45 mouse cellular contexts compared by ENCODE assay signal in the genomic region with DNA sequence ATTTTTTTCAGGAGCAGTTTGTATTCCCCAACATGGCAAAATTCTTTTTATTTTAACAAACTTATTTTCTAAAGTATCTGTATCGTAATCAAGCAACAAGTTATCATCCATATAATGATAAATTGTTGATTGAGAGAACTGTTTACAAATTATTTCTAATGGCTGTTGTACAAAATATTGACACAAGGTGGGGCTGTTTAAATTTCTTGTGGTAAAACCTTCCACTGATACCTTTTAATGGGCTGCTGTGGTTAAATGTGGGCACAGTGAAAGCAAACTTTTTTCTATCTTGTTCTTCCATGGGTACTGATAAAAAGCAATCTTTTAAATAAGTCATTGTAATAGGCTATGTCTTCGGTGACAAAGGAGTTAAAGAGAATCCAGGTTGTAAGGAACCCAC. TPM values are rescaled to one million over a fixed set of nuclear protein-coding genes. Genes with fewer than 3 reads are reported as not detected.
DNase-seq lines count a peak whose midpoint lies in the region; ATAC-seq and TF ChIP-seq lines count a peak whose summit lies in the region.
"Had no signal": no experiment of that assay in that cellular context is flagged by ENCODE, and none has a peak within 500 bp of the region (broad histone marks: within the 10 kb centered on the region; RNA-seq: fewer than 3 reads in every experiment).

No protein-coding gene starts in this region.

- no peaks in the 10 kb centered on the region for H3K79me2 ChIP-seq in MEL (ENCODE audit: control insufficient read depth, insufficient read depth, low read length, poor library complexity)

- no peak for TF ChIP-seq POLR2A in MEL (IDR thresholded peaks at IDR 0.05; ENCODE audit: control insufficient read depth in 1 of 2, insufficient read depth in 1 of 2, low read depth in 1 of 2, low read length in 2 of 2, poor library complexity in 1 of 2)

- H3K4me3 ChIP-seq in liver, postnatal 0 days (ENCODE audit: low read depth, low read length), result no peak overlapping the region
- H3K4me3 ChIP-seq in liver, embryonic 12.5 days, result no peak overlapping the region
- H3K4me3 ChIP-seq in MEL (ENCODE audit: control insufficient read depth in 1 of 2, insufficient read depth in 1 of 2, low read depth in 2 of 2, low read length in 2 of 2), result no peak overlapping the region
- H3K4me3 ChIP-seq: embryonic facial prominence, embryonic 10.5 days; embryonic facial prominence, embryonic 15.5 days; forebrain, embryonic 13.5 days; heart, embryonic 15.5 days; hindbrain, embryonic 12.5 days; megakaryocyte, embryonic 14.5 days; midbrain, embryonic 12.5 days; myocyte; stomach, embryonic 15.5 days had no signal

- no peaks in the 10 kb centered on the region for H3K27me3 ChIP-seq in liver, postnatal 0 days (ENCODE audit: insufficient read depth, low read length)
- H3K27me3 ChIP-seq in liver, embryonic 12.5 days (replicated peaks), result no peaks in the 10 kb centered on the region
- peaks cover 0 to 4% of the 10 kb centered on the region in 2 experiments; a peak in 2 of 4 replicates for H3K27me3 ChIP-seq in MEL (ENCODE audit: control insufficient read depth in 1 of 2, insufficient read depth in 2 of 2, low read length in 2 of 2)
- H3K27me3 ChIP-seq in splenic B cell, adult 2 months (ENCODE audit: control insufficient read depth, insufficient read depth, low read length, poor library complexity, severe bottlenecking), result no peaks in the 10 kb centered on the region
- H3K27me3 ChIP-seq: embryonic facial prominence, embryonic 15.5 days; forebrain, embryonic 13.5 days; heart, embryonic 15.5 days; hindbrain, embryonic 12.5 days; midbrain, embryonic 12.5 days; Patski; stomach, embryonic 15.5 days had no signal

- no peak for TF ChIP-seq EP300 in liver, postnatal 0 days (IDR thresholded peaks at IDR 0.05; ENCODE audit: low read depth)
- no peak for TF ChIP-seq EP300 in MEL (IDR thresholded peaks at IDR 0.05; ENCODE audit: low read depth in 1 of 2, low read length in 2 of 2)

- TF ChIP-seq CTCF in liver, postnatal 0 days (IDR thresholded peaks at IDR 0.05; ENCODE audit: low read depth), result peak; percentile 29
- TF ChIP-seq CTCF in MEL (IDR thresholded peaks at IDR 0.05 in 2 of 3, conservative IDR thresholded peaks at IDR 0.05 in 1 of 3; ENCODE audit: control insufficient read depth in 1 of 3, insufficient read depth in 1 of 3, low read depth in 2 of 3, low read length in 3 of 3, poor library complexity in 1 of 3, severe bottlenecking in 1 of 3), result peak in 1 of 3 experiments; percentile 48; a peak in 2 of 6 replicates

- no peaks in the 10 kb centered on the region for H3K36me3 ChIP-seq in liver, postnatal 0 days (replicated peaks; ENCODE audit: insufficient read depth, low read length)
- H3K36me3 ChIP-seq in liver, embryonic 12.5 days, result no peaks in the 10 kb centered on the region
- H3K36me3 ChIP-seq in MEL (ENCODE audit: control insufficient read depth in 1 of 2, insufficient read depth in 2 of 2, low read length in 2 of 2), result no peaks in the 10 kb centered on the region
- H3K36me3 ChIP-seq in splenic B cell, adult 2 months (ENCODE audit: control insufficient read depth, insufficient read depth, low read length, poor library complexity, severe bottlenecking), result no peaks in the 10 kb centered on the region
- H3K36me3 ChIP-seq: embryonic facial prominence, embryonic 10.5 days; embryonic facial prominence, embryonic 15.5 days; heart, embryonic 15.5 days; hindbrain, embryonic 12.5 days; midbrain, embryonic 12.5 days; stomach, embryonic 15.5 days had no signal

- H3K9me3 ChIP-seq in liver, postnatal 0 days (ENCODE audit: low read length), result no peaks in the 10 kb centered on the region
- H3K9me3 ChIP-seq in liver, embryonic 12.5 days (replicated peaks), result no peaks in the 10 kb centered on the region
- no peaks in the 10 kb centered on the region for H3K9me3 ChIP-seq in MEL (replicated peaks; ENCODE audit: insufficient read depth, low read length)
- H3K9me3 ChIP-seq: embryonic facial prominence, embryonic 10.5 days; embryonic facial prominence, embryonic 15.5 days; forebrain, embryonic 13.5 days; heart, embryonic 15.5 days; hindbrain, embryonic 12.5 days; megakaryocyte, embryonic 14.5 days; midbrain, embryonic 12.5 days; stomach, embryonic 15.5 days had no signal

- peak; percentile 42 for TF ChIP-seq RAD21 in MEL (IDR thresholded peaks at IDR 0.05; ENCODE audit: low read depth, low read length)

- H3K4me1 ChIP-seq in liver, postnatal 0 days (ENCODE audit: insufficient read depth), result no peaks in the 10 kb centered on the region
- H3K4me1 ChIP-seq in liver, embryonic 12.5 days, result no peaks in the 10 kb centered on the region
- no peaks in the 10 kb centered on the region for H3K4me1 ChIP-seq in MEL (ENCODE audit: control insufficient read depth in 1 of 2, insufficient read depth in 2 of 2, low read length in 2 of 2)
- H3K4me1 ChIP-seq: embryonic facial prominence, embryonic 10.5 days; embryonic facial prominence, embryonic 15.5 days; forebrain, embryonic 13.5 days; heart, embryonic 15.5 days; hindbrain, embryonic 12.5 days; megakaryocyte, embryonic 14.5 days; midbrain, embryonic 12.5 days; stomach, embryonic 15.5 days had no signal

- 64% methylated on average over 2 of the region's 2 CpGs for WGBS in liver, postnatal 0 days (ENCODE audit: insufficient replicate concordance)
- 55% methylated on average over 2 of the region's 2 CpGs for WGBS in liver, embryonic 12.5 days (ENCODE audit: insufficient replicate concordance)

- DNase-seq in kidney, adult 9 months, result peak; percentile 14
- DNase-seq in kidney, postnatal 10 days, result no peak
- no peak for DNase-seq in liver, postnatal 0 days
- peak; percentile 14 for DNase-seq in MEL (ENCODE audit: low read depth, low spot score)
- peak; percentile 28 for DNase-seq in splenic B cell, adult 2 months (ENCODE audit: low read depth, low spot score)
- DNase-seq in natural killer cell, adult 2 months (ENCODE audit: low spot score in 2 of 2), result no peak
- DNase-seq: adrenal gland, postnatal 14 days; cerebellum, adult 11-12 months; cerebellum, postnatal 10 days; heart, postnatal 36 days; kidney, postnatal 36 days; lung, adult 18-20 months; lung, postnatal 4 days; right cerebral cortex, postnatal 14 days; thymus, postnatal 14 days had no signal

- no peak overlapping the region for H3K27ac ChIP-seq in liver, postnatal 0 days (ENCODE audit: low read depth)
- no peak overlapping the region for H3K27ac ChIP-seq in liver, embryonic 12.5 days
- no peak overlapping the region for H3K27ac ChIP-seq in MEL (ENCODE audit: control insufficient read depth, low read depth, low read length)
- H3K27ac ChIP-seq: embryonic facial prominence, embryonic 10.5 days; embryonic facial prominence, embryonic 15.5 days; forebrain, embryonic 13.5 days; heart, embryonic 15.5 days; hindbrain, embryonic 12.5 days; hindbrain, postnatal 0 days; midbrain, embryonic 12.5 days; stomach, embryonic 15.5 days had no signal

- no peak for ATAC-seq in liver, postnatal 0 days
- no peak for ATAC-seq in liver, embryonic 12.5 days
- no peak for ATAC-seq in erythroid progenitor cell, adult 5-6 weeks (replicated peaks; ENCODE audit: low FRiP score, poor library complexity, severe bottlenecking)
- ATAC-seq: forebrain, embryonic 13.5 days; hindbrain, postnatal 0 days; intestine, embryonic 16.5 days; lung, postnatal 0 days; Patski had no signal

- H3K9ac ChIP-seq in liver, postnatal 0 days (replicated peaks), result no peak overlapping the region
- no peak overlapping the region for H3K9ac ChIP-seq in liver, embryonic 12.5 days
- H3K9ac ChIP-seq in MEL (ENCODE audit: control insufficient read depth, low read depth, low read length, poor library complexity, severe bottlenecking), result no peak overlapping the region
- H3K9ac ChIP-seq: embryonic facial prominence, embryonic 15.5 days; forebrain, embryonic 13.5 days; heart, embryonic 15.5 days; hindbrain, embryonic 12.5 days; midbrain, embryonic 12.5 days; stomach, embryonic 15.5 days had no signal

- H3K4me2 ChIP-seq in liver, postnatal 0 days (ENCODE audit: low read depth, low read length), result no peak overlapping the region
- no peak overlapping the region for H3K4me2 ChIP-seq in liver, embryonic 12.5 days
- H3K4me2 ChIP-seq: embryonic facial prominence, embryonic 15.5 days; forebrain, embryonic 13.5 days; heart, embryonic 15.5 days; hindbrain, embryonic 12.5 days; midbrain, embryonic 12.5 days; stomach, embryonic 15.5 days had no signal

RNA-seq across cellular contexts. Expression of a gene that starts 18.6 kb away (rescaled TPM):
- 41.0 and 45.8 TPM in 2 replicates for polyA plus RNA-seq in liver, postnatal 0 days (2015; fragmentation: Nextera tagmentation; extraction: Ambion mirVana)
- polyA plus RNA-seq in liver, embryonic 12.5 days (2016; fragmentation: Nextera tagmentation; extraction: Ambion mirVana), result 62.8 and 69.3 TPM in 2 replicates
- 47.1 and 61.0 TPM in 2 replicates for total RNA-seq in MEL (2012; rRNA removed)
- 100 to 1,000 TPM in 1 of 2 experiments, 10 to 100 TPM in 1; 47.9 to 244 TPM for polyA plus RNA-seq in MEL (2012; ENCODE audit: insufficient read depth in 1 of 2, insufficient read length in 2 of 2, low read depth in 1 of 2, low replicate concordance in 2 of 2, missing spikeins in 1 of 2)
- 246 and 290 TPM in 2 replicates for total RNA-seq in erythroid progenitor cell, adult 5-6 weeks (2015; ENCODE audit: low replicate concordance)
- 197 and 213 TPM in 2 replicates for total RNA-seq in erythroid progenitor cell, adult 5-6 weeks (2017; ENCODE audit: low replicate concordance)

RNA-seq across cellular contexts. Expression of a gene that starts 19.9 kb away (rescaled TPM):
- polyA plus RNA-seq in liver, postnatal 0 days (2015; fragmentation: Nextera tagmentation; extraction: Ambion mirVana), result 0.48 and 1.3 TPM in 2 replicates
- 0.56 and 0.61 TPM in 2 replicates for polyA plus RNA-seq in liver, embryonic 12.5 days (2016; fragmentation: Nextera tagmentation; extraction: Ambion mirVana)
- not detected in 2 replicates for total RNA-seq in MEL (2012; rRNA removed)
- polyA plus RNA-seq in MEL (2012; ENCODE audit: insufficient read depth in 1 of 2, insufficient read length in 2 of 2, low read depth in 1 of 2, low replicate concordance in 2 of 2, missing spikeins in 1 of 2), result under 1 TPM in 1 of 2 experiments, not detected in 1; 0.11 TPM
- not detected in 2 replicates for total RNA-seq in erythroid progenitor cell, adult 5-6 weeks (2015; ENCODE audit: low replicate concordance)
- not detected in 2 replicates for total RNA-seq in erythroid progenitor cell, adult 5-6 weeks (2017; ENCODE audit: low replicate concordance)
- total RNA-seq: common myeloid progenitor, adult 5-6 weeks; gastrocnemius, adult 18-20 months; gastrocnemius, postnatal 4 days; hindbrain, postnatal 0 days; left cerebral cortex, postnatal 10 days had no signal
- polyA plus RNA-seq: myocyte had no signal

RNA-seq across cellular contexts. Expression of a gene that starts 22.6 kb away (rescaled TPM):
- polyA plus RNA-seq in liver, postnatal 0 days (2015; fragmentation: Nextera tagmentation; extraction: Ambion mirVana), result not detected in 2 replicates
- not detected in 2 replicates for polyA plus RNA-seq in liver, embryonic 12.5 days (2016; fragmentation: Nextera tagmentation; extraction: Ambion mirVana)
- total RNA-seq in MEL (2012; rRNA removed), result not detected in 2 replicates
- not detected for polyA plus RNA-seq in MEL (2012; ENCODE audit: insufficient read depth in 1 of 2, insufficient read length in 2 of 2, low read depth in 1 of 2, low replicate concordance in 2 of 2, missing spikeins in 1 of 2)
- total RNA-seq in erythroid progenitor cell, adult 5-6 weeks (2015; ENCODE audit: low replicate concordance), result not detected in 2 replicates
- not detected in 2 replicates for total RNA-seq in erythroid progenitor cell, adult 5-6 weeks (2017; ENCODE audit: low replicate concordance)
- total RNA-seq: adrenal gland, postnatal 14 days; common myeloid progenitor, adult 5-6 weeks; gastrocnemius, adult 18-20 months; gastrocnemius, postnatal 4 days; heart, adult 8-10 months; heart, postnatal 36 days; hindbrain, postnatal 0 days; layer of hippocampus, adult 8-10 months; layer of hippocampus, postnatal 25 days; left cerebral cortex, postnatal 10 days; liver, adult 2 months; midbrain, postnatal 0 days had no signal
- polyA plus RNA-seq: embryonic facial prominence, embryonic 10.5 days; embryonic facial prominence, embryonic 15.5 days; forebrain, embryonic 13.5 days; frontal cortex, adult 2 months; heart, embryonic 15.5 days; hindbrain, embryonic 12.5 days; hindbrain, postnatal 0 days; intestine, embryonic 16.5 days; kidney, embryonic 14.5 days; limb, embryonic 11.5 days; liver, adult 2 months; lung, postnatal 0 days; midbrain, embryonic 12.5 days; midbrain, postnatal 0 days; myocyte; neural tube, embryonic 14.5 days; Patski; small intestine, adult 2 months; stomach, embryonic 15.5 days; urinary bladder, adult 2 months had no signal

RNA-seq across cellular contexts. Expression of a gene that starts 46.8 kb away (rescaled TPM):
- 0.09 and 0.13 TPM in 2 replicates for polyA plus RNA-seq in liver, postnatal 0 days (2015; fragmentation: Nextera tagmentation; extraction: Ambion mirVana)
- polyA plus RNA-seq in liver, embryonic 12.5 days (2016; fragmentation: Nextera tagmentation; extraction: Ambion mirVana), result 0.75 and 0.79 TPM in 2 replicates
- under 0.01 and 0.03 TPM in 2 replicates for total RNA-seq in MEL (2012; rRNA removed)
- polyA plus RNA-seq in MEL (2012; ENCODE audit: insufficient read depth in 1 of 2, insufficient read length in 2 of 2, low read depth in 1 of 2, low replicate concordance in 2 of 2, missing spikeins in 1 of 2), result under 1 TPM in 1 of 2 experiments, not detected in 1; 0.03 TPM
- 0.72 TPM in 1 of 2 replicates, not detected in the other for total RNA-seq in erythroid progenitor cell, adult 5-6 weeks (2015; ENCODE audit: low replicate concordance)
- not detected in 2 replicates for total RNA-seq in erythroid progenitor cell, adult 5-6 weeks (2017; ENCODE audit: low replicate concordance)

Comparison
In these comparisons a context has a peak if more than half of its experiments do, and no peak if none do; other contexts are left out.
1. DNase-seq: peak in kidney, adult 9 months (single experiment), MEL (single experiment) and splenic B cell, adult 2 months (single experiment); none in kidney, postnatal 10 days (single experiment), liver, postnatal 0 days (single experiment) and natural killer cell, adult 2 months (0 of 2).